Mouse (Mus musculus) myocyte (in vitro differentiated cells): ENCODE measurements at regions not wholly inside any gene's neighbourhood (a gene's known extent, or its start where the extent isn't known, plus 50 kb on each side); places are given as distances from the start of the nearest gene placed in this dataset.

Experiments
- H3K27me3 ChIP-seq: one replicate; pipeline ENCODE4 v1.6.1; 2011; ENCODE audit not compliant: control insufficient read depth, insufficient read depth, insufficient read length
- H3K36me3 ChIP-seq: one replicate; pipeline ENCODE4 v1.6.1; 2011; ENCODE audit not compliant: control insufficient read depth, insufficient read depth
- H3K4me2 ChIP-seq: one replicate; pipeline ENCODE4 v1.6.1; 2011; ENCODE audit warnings: low read depth, control low read depth
- H3K4me3 ChIP-seq: one replicate; pipeline ENCODE4 v1.5.1; 2011; ENCODE audit warnings: mild to moderate bottlenecking, control low read depth, moderate library complexity
- H3K79me2 ChIP-seq: one replicate; pipeline ENCODE4 v1.6.1; 2011; ENCODE audit not compliant: control insufficient read depth, insufficient read depth
- H3ac ChIP-seq: one replicate; pipeline ENCODE4 v1.6.1; 2011; ENCODE audit not compliant: control insufficient read depth, insufficient read length
- CEBPB ChIP-seq: IDR thresholded peaks from 2 replicates; pipeline ENCODE4 v1.6.1; 2011; ENCODE audit warnings: mild to moderate bottlenecking, moderate library complexity; ENCODE audit not compliant: poor library complexity, insufficient read depth, severe bottlenecking
- E2F4 ChIP-seq: IDR thresholded peaks from one replicate; pipeline ENCODE4 v1.6.1; 2011; ENCODE audit warnings: mild to moderate bottlenecking, control low read depth, moderate library complexity; ENCODE audit not compliant: insufficient read depth
- MAX ChIP-seq: IDR thresholded peaks from one replicate; pipeline ENCODE4 v1.6.1; 2011; ENCODE audit warnings: low read depth, mild to moderate bottlenecking, control low read depth
- MYOD1 ChIP-seq, 3 experiments: IDR thresholded peaks; one replicate each; pipeline ENCODE4 v1.6.1; 2011; ENCODE audit warnings: control low read depth in 2 of 3, low read depth in 2 of 3, mild to moderate bottlenecking in 2 of 3, moderate library complexity in 1 of 3; ENCODE audit not compliant: insufficient read length in 2 of 3, control insufficient read depth in 1 of 3
- MYOG ChIP-seq, 3 experiments: IDR thresholded peaks; one replicate each; pipeline ENCODE4 v1.6.1; 2011; ENCODE audit warnings: control low read depth in 2 of 3, low read depth in 2 of 3, mild to moderate bottlenecking in 2 of 3; ENCODE audit not compliant: insufficient read length in 2 of 3, control insufficient read depth in 1 of 3, insufficient read depth in 1 of 3
- POLR2A ChIP-seq: IDR thresholded peaks from one replicate; pipeline ENCODE4 v1.6.1; 2011; ENCODE audit warnings: low read depth, mild to moderate bottlenecking, control low read depth, moderate library complexity; ENCODE audit not compliant: insufficient read length
- POLR2AphosphoS2 ChIP-seq: IDR thresholded peaks from one replicate; pipeline ENCODE4 v1.6.1; 2011; ENCODE audit warnings: low read depth, control low read depth; ENCODE audit not compliant: insufficient read length
- REST ChIP-seq: IDR thresholded peaks from one replicate; pipeline ENCODE4 v1.6.1; 2011; ENCODE audit warnings: mild to moderate bottlenecking, control low read depth, moderate library complexity; ENCODE audit not compliant: insufficient read depth, insufficient read length
- SRF ChIP-seq: IDR thresholded peaks from one replicate; pipeline ENCODE4 v1.6.1; 2011; ENCODE audit warnings: low read depth; ENCODE audit not compliant: control insufficient read depth, insufficient read length
- TCF12 ChIP-seq: IDR thresholded peaks from one replicate; pipeline ENCODE4 v1.6.1; 2011; ENCODE audit warnings: mild to moderate bottlenecking, control low read depth; ENCODE audit not compliant: poor library complexity, insufficient read depth, severe bottlenecking
- TCF3 ChIP-seq: IDR thresholded peaks from one replicate; pipeline ENCODE4 v1.6.1; 2011; ENCODE audit warnings: low read depth, control low read depth; ENCODE audit not compliant: insufficient read length
- USF1 ChIP-seq: IDR thresholded peaks from one replicate; pipeline ENCODE4 v1.6.1; 2011; ENCODE audit warnings: low read depth, mild to moderate bottlenecking, control low read depth, moderate library complexity

- Histone ChIP-seq H3K4me2 (no peak overlapping the region), H3K27me3 (peaks cover 5% of the 10 kb centered on the region), H3K79me2 (no peaks in the 10 kb centered on the region), H3K4me3 (no peak overlapping the region), H3K36me3 (no peaks in the 10 kb centered on the region), H3ac (no peak overlapping the region)
- TF ChIP-seq MYOD1 (IDR thresholded peaks at IDR 0.05; ENCODE audit: control insufficient read depth in 1 of 3, insufficient read length in 2 of 3, low read depth in 2 of 3) (no peak), SRF (no peak), POLR2A (no peak), USF1 (no peak), POLR2AphosphoS2 (no peak)
These were observed 59.7 kb downstream of the Prlhr start for GRCm38 (mm10) chr19:60408436-60408835.

GRCm38 (mm10) chr19:60399425-60399824 is 68.7 kb downstream of the Prlhr start:
- Histone ChIP-seq H3K79me2 (no peaks in the 10 kb centered on the region), H3K4me3 (no peak overlapping the region), H3K27me3 (no peaks in the 10 kb centered on the region), H3ac (no peak overlapping the region), H3K4me2 (no peak overlapping the region), H3K36me3 (no peaks in the 10 kb centered on the region)
- TF ChIP-seq MAX (no peak), MYOG (IDR thresholded peaks at IDR 0.05; ENCODE audit: control insufficient read depth in 1 of 3, insufficient read depth in 1 of 3, insufficient read length in 2 of 3, low read depth in 2 of 3) (no peak), E2F4 (no peak), MYOD1 (IDR thresholded peaks at IDR 0.05; ENCODE audit: control insufficient read depth in 1 of 3, insufficient read length in 2 of 3, low read depth in 2 of 3) (no peak)

GRCm38 (mm10) chr19:60397666-60398065 is 70.4 kb downstream of the Prlhr start:
- Histone ChIP-seq H3K27me3 (no peaks in the 10 kb centered on the region), H3K4me3 (no peak overlapping the region), H3ac (no peak overlapping the region), H3K4me2 (no peak overlapping the region), H3K36me3 (no peaks in the 10 kb centered on the region), H3K79me2 (no peaks in the 10 kb centered on the region)
- no peak for TF ChIP-seq SRF
- TF ChIP-seq TCF3: no peak
- TF ChIP-seq TCF12: no peak
- TF ChIP-seq REST: no peak
- no peak for TF ChIP-seq POLR2A
- TF ChIP-seq USF1: no peak
- no peak for TF ChIP-seq E2F4
- no peak for TF ChIP-seq MYOG (IDR thresholded peaks at IDR 0.05; ENCODE audit: control insufficient read depth in 1 of 3, insufficient read depth in 1 of 3, insufficient read length in 2 of 3, low read depth in 2 of 3)
- no peak for TF ChIP-seq MYOD1 (IDR thresholded peaks at IDR 0.05; ENCODE audit: control insufficient read depth in 1 of 3, insufficient read length in 2 of 3, low read depth in 2 of 3)
- no peak for TF ChIP-seq CEBPB
- no peak for TF ChIP-seq MAX
- TF ChIP-seq POLR2AphosphoS2: no peak

- H3K27me3 ChIP-seq: no peaks in the 10 kb centered on the region
- TF ChIP-seq SRF (no peak), MYOD1 (IDR thresholded peaks at IDR 0.05; ENCODE audit: control insufficient read depth in 1 of 3, insufficient read length in 2 of 3, low read depth in 2 of 3) (no peak), MAX (no peak)
- H3K4me2 ChIP-seq: no peak overlapping the region
- H3K36me3 ChIP-seq: no peaks in the 10 kb centered on the region
- no peaks in the 10 kb centered on the region for H3K79me2 ChIP-seq
- no peak overlapping the region for H3K4me3 ChIP-seq
- no peak overlapping the region for H3ac ChIP-seq
These were observed 71.5 kb downstream of the Prlhr start for GRCm38 (mm10) chr19:60396604-60397003.

GRCm38 (mm10) chr19:60386563-60387241 is 81.4 kb downstream of the Prlhr start:
- no peaks in the 10 kb centered on the region for H3K27me3 ChIP-seq
- no peak overlapping the region for H3ac ChIP-seq
- H3K79me2 ChIP-seq: no peaks in the 10 kb centered on the region
- TF ChIP-seq USF1 (no peak), MYOG (IDR thresholded peaks at IDR 0.05; ENCODE audit: control insufficient read depth in 1 of 3, insufficient read depth in 1 of 3, insufficient read length in 2 of 3, low read depth in 2 of 3) (no peak), TCF3 (no peak), TCF12 (no peak), POLR2A (no peak), MYOD1 (IDR thresholded peaks at IDR 0.05; ENCODE audit: control insufficient read depth in 1 of 3, insufficient read length in 2 of 3, low read depth in 2 of 3) (no peak), MAX (no peak), E2F4 (no peak)
- H3K4me2 ChIP-seq: no peak overlapping the region
- H3K36me3 ChIP-seq: no peaks in the 10 kb centered on the region
- no peak overlapping the region for H3K4me3 ChIP-seq
